Mouse (Mus musculus): ENCODE data around the gene Ptprh. TPM values are rescaled to one million over a fixed set of nuclear protein-coding genes. Genes with fewer than 3 reads are reported as not detected.

The Ptprh gene
- total and polyA plus RNA-seq, 3 experiments, result not detected

DNA sequence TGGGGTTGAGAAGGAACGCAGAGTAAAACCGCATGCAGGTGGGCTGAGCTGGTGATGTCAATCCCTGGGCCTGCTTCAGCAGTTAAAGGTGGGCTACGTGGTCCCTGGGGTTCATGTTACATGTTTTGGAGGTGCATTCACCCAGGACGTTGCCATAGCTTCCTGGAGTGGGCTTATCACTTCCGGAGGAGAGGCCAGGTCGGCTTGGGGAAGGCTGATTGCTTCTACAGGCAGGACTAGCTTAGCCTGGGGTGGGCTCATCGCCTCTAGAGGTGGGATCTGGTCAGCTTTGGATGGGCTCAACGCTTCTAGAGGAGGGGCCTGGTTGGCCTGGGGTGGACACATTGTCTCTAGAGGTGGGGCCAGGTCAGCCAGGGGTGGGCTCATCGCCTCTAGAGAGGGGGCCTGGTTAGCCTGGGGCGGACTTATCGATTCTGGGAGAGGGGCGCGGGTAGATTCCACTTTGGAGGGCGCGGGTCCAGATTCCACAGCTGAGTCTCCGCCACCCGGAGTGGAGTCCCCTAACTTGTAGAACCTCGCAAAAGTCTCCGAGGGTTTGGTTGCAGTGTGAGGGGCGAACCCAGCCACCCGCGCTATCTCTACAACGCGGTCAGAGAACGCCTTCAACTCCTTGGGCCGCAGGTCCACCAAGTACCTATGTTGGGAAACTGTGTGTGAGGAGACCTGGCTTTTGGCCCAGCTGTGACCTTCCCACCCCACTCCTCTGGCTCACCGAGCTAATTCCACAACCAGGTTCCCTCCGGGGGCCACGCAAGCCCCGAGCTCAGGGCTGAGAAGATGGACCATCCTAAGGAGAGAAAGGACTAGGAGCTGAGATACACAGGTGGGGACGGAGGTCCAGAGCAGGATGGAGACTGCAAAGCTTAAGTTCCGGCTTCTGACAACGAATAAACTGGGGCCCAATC, 80.4 kb downstream of the Ptprh start:
- no peak overlapping the region for H3K4me2 ChIP-seq (ENCODE audit: insufficient read depth, low read depth, poor library complexity, severe bottlenecking)

DNA sequence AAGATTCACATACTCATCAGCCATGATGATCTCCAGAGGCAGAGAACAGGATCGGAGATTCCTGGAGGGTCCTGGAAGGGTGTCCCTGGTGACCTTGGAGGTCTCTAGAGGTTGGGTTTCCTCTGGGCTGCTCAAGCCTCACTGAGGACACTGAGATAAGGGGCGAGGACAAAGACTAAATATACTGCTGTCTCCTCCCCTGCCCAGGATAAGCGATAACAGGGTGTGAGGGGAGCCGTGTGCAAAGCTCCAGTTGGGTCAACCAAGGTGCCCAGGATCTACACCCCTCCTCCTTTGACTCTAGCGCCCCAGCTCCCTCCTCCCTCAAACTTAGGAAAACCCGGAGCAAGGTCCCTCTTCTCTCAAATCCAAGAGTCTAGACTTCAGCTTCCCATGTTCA, 81.5 kb downstream of the Ptprh start:
- DNase-seq (ENCODE audit: extremely low read depth), result no peak
- no peak overlapping the region for H3K4me3 ChIP-seq (replicated peaks in 1 of 3; ENCODE audit: low read depth in 2 of 3, low read length in 2 of 3, poor library complexity in 1 of 3)
- peaks cover 3 to 12% of the 10 kb centered on the region in 2 experiments for H3K4me1 ChIP-seq (ENCODE audit: control insufficient read depth in 1 of 2, insufficient read depth in 2 of 2)
- no peak for TF ChIP-seq GABPA (IDR thresholded peaks at IDR 0.05; ENCODE audit: insufficient replicate concordance, low read depth, low read length)
- TF ChIP-seq JUN (IDR thresholded peaks at IDR 0.05; ENCODE audit: insufficient read depth, low read depth, low read length), result no peak
- no peak for TF ChIP-seq NELFE (IDR thresholded peaks at IDR 0.05; ENCODE audit: low read depth, low read length)
- TF ChIP-seq USF2 (conservative IDR thresholded peaks at IDR 0.05; ENCODE audit: low read depth, low read length), result no peak
- TF ChIP-seq CHD2 (IDR thresholded peaks at IDR 0.05; ENCODE audit: low read length), result no peak
- no peak for TF ChIP-seq MAFK (IDR thresholded peaks at IDR 0.05; ENCODE audit: insufficient replicate concordance, low read length)
- no peak for TF ChIP-seq ZKSCAN1 (IDR thresholded peaks at IDR 0.05; ENCODE audit: borderline replicate concordance, low read depth, low read length)
- no peak for TF ChIP-seq IRF4 (IDR thresholded peaks at IDR 0.05; ENCODE audit: low read depth, low read length)
- TF ChIP-seq BHLHE40 (IDR thresholded peaks at IDR 0.05; ENCODE audit: low read depth, low read length), result no peak
- no peak for TF ChIP-seq ZMIZ1 (IDR thresholded peaks at IDR 0.05; ENCODE audit: low read depth, low read length)
- TF ChIP-seq E2F4 (IDR thresholded peaks at IDR 0.05; ENCODE audit: insufficient replicate concordance, low read depth, low read length), result no peak
- no peak for TF ChIP-seq UBTF (IDR thresholded peaks at IDR 0.05; ENCODE audit: low read depth, low read length)
- no peak for TF ChIP-seq KAT2A (IDR thresholded peaks at IDR 0.05; ENCODE audit: insufficient replicate concordance, low read length)
- TF ChIP-seq ZC3H11A (IDR thresholded peaks at IDR 0.05; ENCODE audit: low read depth, low read length), result no peak
- no peak for TF ChIP-seq JUND (conservative IDR thresholded peaks at IDR 0.05; ENCODE audit: low read depth, low read length)
- no peak overlapping the region for H3K27ac ChIP-seq (ENCODE audit: insufficient read depth, low read depth)
- no peak overlapping the region for H3K4me2 ChIP-seq (ENCODE audit: insufficient read depth, low read depth, poor library complexity, severe bottlenecking)
- H3K27me3 ChIP-seq (replicated peaks), result no peaks in the 10 kb centered on the region
- no peak overlapping the region for H3K9ac ChIP-seq (ENCODE audit: insufficient read depth, low read depth)
- dilution Hi-C loops (cut with MboI; ENCODE audit: extremely low pct_ligation_motif_present, extremely low pct_unique_long_range_greater_than_20kb, low sequenced_read_pairs), result no loop called here
- H3K79me2 ChIP-seq (replicated peaks; ENCODE audit: control insufficient read depth, extremely low read depth, insufficient read depth, poor library complexity, severe bottlenecking), result no peaks in the 10 kb centered on the region
- H3K9me3 ChIP-seq (replicated peaks; ENCODE audit: low read length), result no peaks in the 10 kb centered on the region
- no peaks in the 10 kb centered on the region for H3K36me3 ChIP-seq (replicated peaks in 1 of 2; ENCODE audit: control insufficient read depth in 1 of 2, insufficient read depth in 1 of 2, low read length in 1 of 2)
- in situ Hi-C loops (cut with MboI; ENCODE audit: low pct_ligation_motif_present, low pct_unique_long_range_greater_than_20kb, low sequenced_read_pairs), result no loop called here

More for the DNA sequence above, 80.4 kb downstream of the Ptprh start:
- H3K9me3 ChIP-seq (replicated peaks; ENCODE audit: low read length), result no peaks in the 10 kb centered on the region
- H3K27ac ChIP-seq (ENCODE audit: insufficient read depth, low read depth), result no peak overlapping the region
- H3K27me3 ChIP-seq (replicated peaks), result no peaks in the 10 kb centered on the region
- in situ Hi-C loops (cut with MboI; ENCODE audit: low pct_ligation_motif_present, low pct_unique_long_range_greater_than_20kb, low sequenced_read_pairs), result no loop called here
- H3K79me2 ChIP-seq (replicated peaks; ENCODE audit: control insufficient read depth, extremely low read depth, insufficient read depth, poor library complexity, severe bottlenecking), result no peaks in the 10 kb centered on the region
- no peak for TF ChIP-seq GABPA (IDR thresholded peaks at IDR 0.05; ENCODE audit: insufficient replicate concordance, low read depth, low read length)
- no peak for TF ChIP-seq ZNF384 (IDR thresholded peaks at IDR 0.05; ENCODE audit: low read depth, low read length)
- TF ChIP-seq NRF1 (IDR thresholded peaks at IDR 0.05; ENCODE audit: low read depth, low read length), result no peak
- TF ChIP-seq E2F4 (IDR thresholded peaks at IDR 0.05; ENCODE audit: insufficient replicate concordance, low read depth, low read length), result no peak
- no peak for TF ChIP-seq MXI1 (IDR thresholded peaks at IDR 0.05; ENCODE audit: low read depth, low read length)
- TF ChIP-seq CTCF (conservative IDR thresholded peaks at IDR 0.05 in 1 of 2, IDR thresholded peaks at IDR 0.05 in 1 of 2; ENCODE audit: low read depth in 2 of 2, low read length in 2 of 2), result no peak
- TF ChIP-seq CHD1 (IDR thresholded peaks at IDR 0.05; ENCODE audit: low read depth, low read length), result no peak
- no peak for TF ChIP-seq RAD21 (IDR thresholded peaks at IDR 0.05; ENCODE audit: low read depth, low read length)
- no peak for TF ChIP-seq POLR2AphosphoS2 (IDR thresholded peaks at IDR 0.05; ENCODE audit: low read depth, low read length)
- TF ChIP-seq BHLHE40 (IDR thresholded peaks at IDR 0.05; ENCODE audit: low read depth, low read length), result no peak
- TF ChIP-seq ETS1 (conservative IDR thresholded peaks at IDR 0.05; ENCODE audit: low read depth, low read length), result no peak
- no peak for TF ChIP-seq USF1 (IDR thresholded peaks at IDR 0.05; ENCODE audit: low read depth, low read length)
- no peak for TF ChIP-seq EP300 (IDR thresholded peaks at IDR 0.05; ENCODE audit: low read length)
- TF ChIP-seq UBTF (IDR thresholded peaks at IDR 0.05; ENCODE audit: low read depth, low read length), result no peak
- TF ChIP-seq IRF4 (IDR thresholded peaks at IDR 0.05; ENCODE audit: low read depth, low read length), result no peak
- dilution Hi-C loops (cut with MboI; ENCODE audit: extremely low pct_ligation_motif_present, extremely low pct_unique_long_range_greater_than_20kb, low sequenced_read_pairs), result no loop called here
- H3K36me3 ChIP-seq (replicated peaks in 1 of 2; ENCODE audit: control insufficient read depth in 1 of 2, insufficient read depth in 1 of 2, low read length in 1 of 2), result no peaks in the 10 kb centered on the region
- H3K4me1 ChIP-seq (ENCODE audit: control insufficient read depth in 1 of 2, insufficient read depth in 2 of 2), result peaks cover 8 to 14% of the 10 kb centered on the region in 2 experiments
- no peak for DNase-seq (ENCODE audit: extremely low read depth)
- no peak overlapping the region for H3K9ac ChIP-seq (ENCODE audit: insufficient read depth, low read depth)
- no peak overlapping the region for H3K4me3 ChIP-seq (replicated peaks in 1 of 3; ENCODE audit: low read depth in 2 of 3, low read length in 2 of 3, poor library complexity in 1 of 3)
